Mouse (Mus musculus) spleen, postnatal 14 days (tissue): ENCODE measurements around the gene Tsfm.

Source experiments
- DNase-seq, 2 experiments: peaks; one replicate each; pipeline ENCODE4 v3.0.0; 2021 to 2022; ENCODE audit warnings: low spot score in 2 of 2

Gene Tsfm

DNA sequence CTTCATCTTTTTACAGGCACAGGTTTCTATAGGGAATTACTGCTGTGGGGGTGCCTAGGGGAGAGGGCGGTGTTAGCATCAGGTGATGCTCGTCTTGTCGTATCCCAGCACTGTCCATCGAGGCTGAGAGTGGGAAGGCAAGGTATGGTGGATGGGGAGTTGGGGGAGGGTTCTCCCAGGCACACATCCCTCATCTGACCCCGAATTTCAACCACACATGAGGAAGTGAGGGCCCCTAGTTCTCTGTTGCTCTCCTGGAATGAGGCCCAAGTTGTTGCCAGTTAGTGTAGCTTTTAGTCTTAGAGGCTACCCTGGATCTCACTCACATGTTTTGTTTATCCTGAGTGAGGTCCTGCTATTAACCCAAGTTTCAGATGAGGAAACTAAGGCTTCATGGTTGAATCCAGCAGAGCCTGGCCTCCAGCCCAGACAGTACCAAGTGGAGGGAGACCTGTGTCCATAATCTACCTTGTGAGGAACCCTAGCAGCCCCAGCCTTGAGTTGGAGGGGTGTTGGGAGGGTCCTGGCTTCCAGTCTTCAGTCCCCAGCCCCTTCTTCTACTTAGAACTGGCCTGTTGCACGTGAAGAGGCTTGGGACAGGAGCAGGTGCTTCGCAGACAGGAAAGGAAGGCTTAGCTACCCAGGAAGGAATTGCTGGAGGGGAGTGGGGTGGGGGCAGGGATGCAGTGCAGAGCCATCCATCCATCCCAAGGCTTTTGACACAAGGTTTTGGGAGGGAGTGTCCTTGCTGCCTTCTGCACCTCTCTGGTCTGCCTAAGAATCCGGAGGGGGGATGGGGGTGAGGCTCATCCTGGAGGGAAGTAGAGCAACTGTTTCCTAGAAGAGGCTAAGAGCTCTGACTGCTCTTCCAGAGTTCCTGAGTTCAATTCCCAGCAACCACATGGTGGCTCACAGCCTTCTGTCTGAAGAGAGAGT lies 43.2 kb downstream of the Tsfm start:
- DNase-seq, result no peak

DNA sequence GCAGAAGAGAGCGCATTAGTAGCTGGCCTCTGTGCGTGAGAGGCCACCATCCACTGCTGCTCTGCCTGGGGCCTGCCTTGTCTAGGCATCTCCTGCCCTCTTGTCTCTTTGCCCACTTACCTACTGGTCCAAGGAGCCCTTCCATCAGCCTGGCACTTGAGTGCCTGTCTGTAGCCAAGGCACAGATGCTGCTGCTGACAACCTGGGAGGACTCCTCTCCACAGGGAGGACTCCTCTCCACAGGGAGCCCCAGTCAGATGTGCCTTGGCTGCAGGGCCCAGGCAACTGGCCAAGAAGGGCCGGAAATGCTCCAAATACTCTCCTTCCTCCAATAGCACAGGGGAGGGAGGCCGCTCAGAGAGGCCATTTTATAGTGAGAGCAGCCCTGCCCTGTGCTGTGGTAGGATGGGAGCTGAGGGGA lies 44.1 kb downstream of the Tsfm start:
- no peak for DNase-seq

DNA sequence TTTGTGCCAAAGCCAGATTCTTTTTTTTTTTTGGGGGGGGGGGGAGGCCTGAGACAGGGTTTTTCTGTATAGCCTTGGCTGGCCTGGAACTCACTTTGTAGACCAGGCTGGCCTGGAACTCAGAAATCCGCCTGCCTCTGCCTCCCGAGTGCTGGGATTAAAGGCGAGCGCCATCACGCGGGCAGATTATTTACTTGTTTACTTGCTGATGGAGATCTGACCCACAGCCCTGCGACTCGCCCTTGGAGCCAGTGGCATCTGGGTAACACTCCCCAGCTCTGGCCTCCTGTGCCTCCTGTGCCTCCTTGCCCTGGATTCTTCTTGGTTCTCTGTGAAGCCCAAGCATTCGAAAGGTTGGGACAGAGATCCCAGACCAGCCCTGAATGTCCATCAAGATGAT lies 45.1 kb downstream of the Tsfm start:
- DNase-seq, result no peak

DNA sequence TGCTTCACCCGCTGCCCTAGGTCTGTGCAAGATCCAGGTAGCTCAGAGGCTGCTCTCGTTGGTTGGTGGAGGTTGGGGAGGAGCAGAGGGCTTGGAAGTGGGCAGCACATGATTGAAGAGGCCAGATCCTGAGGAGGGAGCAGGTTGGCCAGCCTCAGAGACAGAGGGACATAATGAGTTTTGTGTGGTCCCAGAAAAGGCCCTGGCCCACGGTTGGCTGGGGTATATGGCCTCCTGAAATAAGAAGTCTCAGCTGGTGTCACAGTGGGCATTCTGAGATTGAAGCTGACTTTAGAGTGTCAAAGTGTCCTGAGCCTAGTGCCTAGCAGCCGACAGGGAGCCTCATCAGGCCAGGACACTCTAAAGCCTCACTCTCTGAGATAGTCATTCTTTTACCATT lies 45.5 kb downstream of the Tsfm start:
- DNase-seq, result no peak

DNA sequence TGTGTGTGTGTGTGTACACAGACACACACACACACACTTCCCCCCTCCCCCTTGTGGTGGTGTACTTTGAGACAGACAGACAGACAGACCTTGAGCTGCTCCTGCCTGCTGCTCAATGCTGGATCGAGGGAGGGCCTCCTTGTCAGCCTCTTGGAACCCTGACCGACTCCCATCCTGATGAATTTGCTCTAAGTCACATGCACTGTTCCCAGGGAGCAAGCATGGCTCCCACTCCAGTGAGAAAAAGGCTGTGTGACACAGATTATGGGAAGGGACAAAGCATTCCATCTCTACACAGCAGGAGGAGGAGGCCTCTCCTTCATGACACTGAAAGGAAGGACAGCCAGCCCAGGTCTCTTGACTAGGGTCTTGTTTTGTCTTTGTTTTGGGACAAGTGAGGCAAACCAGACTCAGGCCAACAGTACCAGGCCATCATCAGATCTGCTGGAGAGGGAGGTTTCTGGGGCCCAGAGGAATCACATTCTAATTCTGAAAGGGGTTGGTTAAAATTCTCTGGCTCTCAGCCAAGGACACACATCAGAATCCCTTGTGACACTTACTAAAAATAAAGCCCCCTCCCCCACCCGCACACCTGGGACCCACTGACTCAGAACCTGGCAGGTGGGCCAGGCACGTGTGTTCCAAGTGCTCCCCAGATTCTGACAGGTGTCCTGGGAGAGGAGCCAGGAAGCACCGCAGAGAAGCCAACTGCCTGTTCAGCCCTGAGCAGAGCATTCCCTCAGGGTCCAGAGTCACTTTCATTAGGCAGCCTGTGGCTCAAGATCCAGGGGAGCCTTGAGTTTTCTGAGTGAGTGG lies 46.2 kb downstream of the Tsfm start:
- no peak for DNase-seq

DNA sequence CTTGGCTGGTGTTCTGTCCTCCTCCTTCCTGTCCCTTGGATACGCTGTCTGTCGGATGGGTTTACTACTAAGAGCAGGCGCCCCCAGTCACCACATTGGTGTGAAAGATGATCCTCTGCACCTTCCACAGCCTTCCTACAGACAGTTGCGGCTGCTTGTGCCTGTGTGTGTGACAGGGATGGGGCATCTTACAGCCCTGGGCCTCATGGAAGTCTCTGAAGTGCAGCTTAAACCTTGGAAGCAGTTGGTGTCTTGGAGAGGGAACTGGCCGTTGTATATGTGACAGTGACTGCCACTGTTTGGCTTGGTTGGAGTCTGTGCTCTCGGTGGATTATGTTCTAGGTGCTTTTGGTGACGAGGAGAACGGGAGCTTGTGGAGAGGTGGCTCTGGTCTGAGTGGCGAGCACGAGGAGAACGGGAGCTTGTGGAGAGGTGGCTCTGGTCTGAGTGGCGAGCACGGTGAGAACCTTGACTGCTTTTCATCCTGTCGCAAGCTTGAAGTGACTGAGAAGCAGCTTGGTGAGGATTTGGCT lies 47.4 kb downstream of the Tsfm start:
- DNase-seq, result no peak

DNA sequence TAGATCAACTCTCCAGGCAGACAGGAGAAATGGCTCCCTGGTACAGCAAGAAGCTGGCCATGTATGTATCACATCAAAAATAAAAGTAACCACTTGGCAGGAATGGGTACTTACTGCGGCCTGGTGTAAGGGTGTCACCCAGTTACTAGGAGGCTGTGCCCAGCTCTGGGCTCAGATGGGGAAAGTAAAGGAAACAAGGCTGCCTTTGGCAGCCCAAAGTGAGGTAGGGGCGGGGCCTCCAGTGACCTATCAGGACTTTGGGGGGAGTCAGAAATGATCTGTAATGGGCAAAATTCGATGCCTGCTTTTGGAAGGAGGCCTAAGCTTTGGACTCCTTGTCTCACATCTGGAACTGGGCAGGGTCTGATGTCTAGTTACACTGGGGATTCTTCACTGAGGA lies 48.9 kb downstream of the Tsfm start:
- DNase-seq, result no peak

DNA sequence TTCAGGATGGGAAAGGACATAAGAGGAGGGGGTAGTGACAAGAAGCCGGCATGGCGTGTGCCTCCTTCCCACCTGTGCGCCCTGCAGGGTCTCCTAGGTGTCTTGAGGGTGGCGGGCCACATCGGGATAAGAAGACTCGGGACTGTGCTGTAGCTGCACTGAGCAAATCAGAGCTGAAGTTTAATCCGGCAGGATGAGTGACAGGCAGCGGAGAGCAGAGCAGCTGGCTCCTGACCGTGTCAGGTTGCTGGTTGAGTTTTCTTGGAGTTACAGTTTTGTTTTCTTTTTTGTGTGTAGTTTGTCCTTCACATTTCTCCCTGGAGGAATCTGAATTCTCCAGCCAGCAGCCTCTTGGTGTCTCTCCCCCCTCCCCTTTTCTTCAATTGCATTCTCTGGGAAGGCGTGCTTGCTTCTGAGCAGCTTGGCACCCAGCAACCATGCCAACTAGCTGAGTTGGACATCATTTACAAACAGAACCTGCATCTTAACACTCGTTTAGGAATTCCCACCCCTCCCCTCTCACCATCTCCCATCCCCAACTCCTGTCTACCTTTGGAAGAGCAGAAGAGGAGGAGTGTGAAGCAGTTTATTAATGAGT lies 49.6 kb downstream of the Tsfm start:
- no peak for DNase-seq

DNA sequence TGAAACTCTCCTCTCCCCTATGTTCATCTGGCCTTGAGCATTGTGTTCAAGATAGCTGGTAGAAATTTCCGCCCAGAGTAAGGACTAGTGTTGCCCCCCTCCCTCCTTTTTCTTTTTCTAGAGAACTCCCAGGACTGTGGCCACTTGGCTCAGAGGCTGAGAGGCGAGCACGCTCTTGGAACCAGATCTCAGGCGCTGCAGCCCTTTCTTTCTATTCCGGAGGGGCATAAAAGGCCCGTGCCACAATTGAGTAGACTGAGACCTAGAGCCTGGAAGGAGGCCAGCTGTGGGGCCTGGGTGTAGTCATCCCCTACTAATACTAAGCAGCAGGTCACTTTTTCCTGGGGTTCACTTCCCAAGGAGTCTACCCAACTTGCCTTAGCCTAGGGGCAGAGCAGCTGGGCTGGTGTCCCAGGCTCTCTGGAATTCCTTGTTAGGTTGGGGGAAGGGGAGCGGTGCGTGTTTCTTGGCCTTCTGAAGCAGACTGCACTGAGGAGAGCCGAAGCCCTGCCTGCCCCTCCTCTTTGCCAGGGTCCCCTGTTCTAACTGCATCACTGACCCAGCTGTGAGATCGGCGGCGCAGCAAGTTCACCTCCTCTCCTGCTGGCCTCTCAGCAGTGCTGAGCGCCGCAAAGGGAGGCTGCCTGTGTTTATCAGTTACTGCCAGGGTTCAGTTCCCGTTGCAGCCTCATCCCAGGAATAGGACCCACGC lies 50.3 kb downstream of the Tsfm start:
- DNase-seq, result no peak

DNA sequence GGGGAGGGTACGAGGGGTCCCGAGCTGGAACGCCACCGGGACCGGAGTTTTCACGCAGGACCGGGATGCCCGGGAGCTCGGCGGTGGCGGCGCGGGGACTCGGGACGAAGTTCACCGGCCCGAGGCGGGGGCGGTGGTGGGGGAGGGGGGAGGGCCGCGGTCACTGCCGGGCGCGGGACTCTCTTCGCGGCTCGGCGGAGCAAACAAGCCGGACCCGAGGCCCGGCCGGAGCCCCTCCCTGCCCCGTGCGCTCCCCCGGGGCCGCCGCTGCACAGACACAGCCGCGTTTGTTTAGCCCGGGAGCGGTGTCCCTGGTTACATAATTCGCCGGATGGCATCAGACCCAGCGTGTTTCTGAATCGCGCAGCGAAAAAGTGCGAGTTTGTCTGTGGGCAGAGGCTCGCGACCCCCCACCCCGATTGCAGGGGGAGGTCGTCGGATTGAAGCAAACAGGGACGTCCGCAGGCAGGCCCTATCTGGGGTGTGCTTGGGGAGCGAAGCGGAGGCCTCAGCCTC lies 50.9 kb downstream of the Tsfm start:
- peak in 1 of 2 experiments; percentile 23 for DNase-seq

DNA sequence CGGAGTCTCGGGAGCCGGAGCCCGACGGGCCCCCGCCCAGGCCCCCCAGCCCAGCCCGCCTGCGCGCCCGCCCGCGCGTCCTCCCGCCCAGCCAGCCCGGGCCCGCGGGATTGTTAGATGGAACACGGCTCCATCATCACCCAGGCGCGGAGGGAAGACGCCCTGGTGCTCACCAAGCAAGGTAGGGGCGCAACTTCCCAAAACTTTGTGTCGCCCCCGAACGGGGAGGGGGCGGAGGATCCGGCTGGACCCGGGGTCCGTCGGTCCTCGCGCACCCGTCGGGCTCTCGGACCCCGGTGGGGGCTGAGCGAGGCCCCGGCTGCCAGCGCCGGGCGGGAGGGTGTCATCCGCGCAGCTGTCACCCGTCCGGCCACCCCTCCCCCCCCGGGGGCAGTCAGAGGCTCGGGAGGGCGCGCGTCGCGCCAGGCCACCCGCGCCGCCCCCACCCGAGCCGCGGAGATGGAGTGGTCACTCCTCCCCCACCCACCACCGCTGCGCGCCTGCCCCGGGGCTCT lies 51.5 kb downstream of the Tsfm start:
- DNase-seq, result peak; percentile 35 to 41

DNA sequence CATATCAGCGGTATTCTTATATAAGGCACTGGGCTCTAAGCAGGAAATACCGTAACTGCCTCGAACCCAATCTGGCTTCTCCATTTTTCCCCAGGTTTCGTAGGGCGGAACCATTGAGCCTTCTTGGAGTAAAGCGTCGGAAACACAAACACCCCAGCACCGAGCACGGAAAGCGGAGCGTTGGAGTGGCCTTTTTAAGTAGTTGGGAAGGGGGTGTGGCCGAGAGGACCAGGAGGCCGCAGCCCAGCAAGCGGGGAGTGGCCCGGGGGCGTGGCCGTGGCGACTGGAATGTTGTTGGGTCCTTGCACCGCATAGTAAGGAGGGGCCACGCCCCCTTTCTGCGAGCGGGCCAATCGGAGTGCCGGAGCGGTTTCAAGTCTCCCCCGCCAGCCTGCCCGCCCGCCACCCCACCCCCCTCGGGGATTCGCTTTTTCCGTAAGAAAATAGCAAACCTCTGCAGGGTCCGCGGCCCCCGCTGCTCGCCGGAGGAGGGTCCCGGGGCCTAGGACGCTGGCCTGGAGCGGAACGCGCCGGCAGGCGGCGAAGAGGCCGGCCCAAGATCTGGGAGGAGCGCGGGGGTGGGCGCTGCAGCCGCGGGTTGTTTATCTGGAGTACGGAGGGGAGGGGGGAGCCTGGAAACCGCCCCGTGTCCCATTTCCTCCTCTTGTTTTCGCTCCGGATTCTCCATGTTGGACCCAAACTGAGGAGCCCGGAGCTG lies 52.2 kb downstream of the Tsfm start, which contains the start of gene Ctdsp2:
Gene Ctdsp2 (plus strand): TSS at position 441 of the 718 bp plus-strand sequence.
- DNase-seq, result peak; percentile 94 to 96

DNA sequence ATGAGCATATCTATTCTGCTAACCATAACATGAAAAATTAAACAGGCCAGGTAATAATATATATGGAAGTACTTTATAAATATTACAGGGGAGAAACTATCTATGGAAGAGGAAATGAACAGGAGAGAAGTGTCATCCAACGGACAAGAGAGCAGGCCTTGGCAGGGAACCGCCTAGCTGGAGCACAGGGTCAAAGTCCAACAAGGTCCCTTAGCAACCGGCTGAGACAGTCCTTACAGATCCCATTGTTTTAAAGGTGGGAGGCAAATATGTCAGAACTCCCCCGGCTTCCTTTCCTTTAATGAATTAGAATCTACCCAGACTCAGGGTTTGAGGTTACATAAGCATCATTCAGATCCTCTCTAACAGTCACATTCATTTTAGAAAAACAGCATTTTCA lies 53.6 kb downstream of the Tsfm start:
- DNase-seq, result no peak

DNA sequence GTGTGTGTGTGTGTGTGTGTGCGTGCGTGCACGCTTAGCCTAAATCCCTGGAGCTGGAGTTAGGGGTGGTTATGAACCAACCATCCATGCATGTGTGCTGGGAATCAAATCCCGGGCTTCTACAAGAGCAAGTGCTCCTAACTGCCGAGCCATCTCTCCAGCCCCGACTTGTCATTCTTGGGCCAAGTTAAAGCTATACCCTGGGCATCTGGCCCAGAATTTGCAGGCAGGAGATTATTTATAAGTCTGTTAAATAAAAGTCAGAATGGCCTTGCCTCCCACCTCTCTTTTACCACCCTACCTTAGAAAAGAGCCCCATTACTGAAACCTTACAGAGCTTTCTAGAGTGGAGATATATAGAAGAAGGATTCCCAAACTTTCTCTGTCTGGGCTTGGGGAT lies 54.9 kb downstream of the Tsfm start:
- no peak for DNase-seq

DNA sequence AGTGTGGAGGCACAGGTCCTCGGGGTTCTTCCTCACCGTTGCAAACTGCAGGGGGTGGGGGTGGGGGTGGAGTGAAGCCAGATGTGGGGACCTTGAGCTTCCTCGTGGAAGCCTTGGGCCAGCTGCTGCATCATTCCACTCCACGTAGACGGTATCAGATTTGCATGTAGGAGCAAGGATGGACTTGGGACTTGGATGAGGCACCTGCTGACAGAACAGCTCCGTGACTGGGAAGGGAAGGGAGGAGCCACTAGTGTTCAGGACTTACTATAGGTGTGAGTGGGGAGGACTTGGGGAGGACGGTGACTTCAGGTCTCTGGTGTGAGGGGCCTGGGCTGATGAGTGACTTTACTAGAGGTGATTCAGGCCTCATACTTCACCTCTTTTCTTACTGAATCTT lies 57.7 kb downstream of the Tsfm start:
- DNase-seq, result no peak

DNA sequence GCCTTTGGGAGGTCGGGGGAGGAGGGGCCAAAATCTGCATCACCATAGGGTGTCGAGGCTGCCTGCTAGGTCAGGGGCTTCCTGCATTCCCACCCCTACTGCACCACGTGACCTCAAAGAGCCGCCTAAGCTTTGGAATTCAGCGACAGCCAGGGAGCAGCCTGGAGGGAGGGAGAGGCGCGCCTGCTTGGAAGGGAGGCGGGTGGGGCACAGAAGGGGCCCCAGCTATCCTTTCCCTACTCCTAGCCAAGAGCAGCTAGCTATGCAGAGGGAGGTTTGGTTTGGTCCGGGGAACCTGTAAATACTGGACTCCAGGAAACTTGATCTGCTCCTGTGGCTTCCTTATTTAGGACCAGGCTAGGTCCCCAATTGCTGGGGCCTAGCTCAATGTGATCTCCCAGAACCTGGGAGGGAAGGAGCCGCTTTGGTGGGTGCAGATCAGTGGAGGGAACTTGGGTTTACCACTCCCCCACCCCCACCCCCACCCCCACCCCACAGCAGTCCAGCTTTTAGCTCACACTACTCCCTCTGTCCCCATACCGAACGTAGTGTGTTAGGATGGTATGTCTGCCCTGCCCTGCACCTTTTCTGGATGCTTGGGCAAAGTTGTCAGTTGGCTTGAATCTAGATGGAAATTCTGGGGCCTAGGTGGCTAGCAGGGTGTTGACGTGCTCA lies 58.5 kb downstream of the Tsfm start:
- DNase-seq, result no peak

DNA sequence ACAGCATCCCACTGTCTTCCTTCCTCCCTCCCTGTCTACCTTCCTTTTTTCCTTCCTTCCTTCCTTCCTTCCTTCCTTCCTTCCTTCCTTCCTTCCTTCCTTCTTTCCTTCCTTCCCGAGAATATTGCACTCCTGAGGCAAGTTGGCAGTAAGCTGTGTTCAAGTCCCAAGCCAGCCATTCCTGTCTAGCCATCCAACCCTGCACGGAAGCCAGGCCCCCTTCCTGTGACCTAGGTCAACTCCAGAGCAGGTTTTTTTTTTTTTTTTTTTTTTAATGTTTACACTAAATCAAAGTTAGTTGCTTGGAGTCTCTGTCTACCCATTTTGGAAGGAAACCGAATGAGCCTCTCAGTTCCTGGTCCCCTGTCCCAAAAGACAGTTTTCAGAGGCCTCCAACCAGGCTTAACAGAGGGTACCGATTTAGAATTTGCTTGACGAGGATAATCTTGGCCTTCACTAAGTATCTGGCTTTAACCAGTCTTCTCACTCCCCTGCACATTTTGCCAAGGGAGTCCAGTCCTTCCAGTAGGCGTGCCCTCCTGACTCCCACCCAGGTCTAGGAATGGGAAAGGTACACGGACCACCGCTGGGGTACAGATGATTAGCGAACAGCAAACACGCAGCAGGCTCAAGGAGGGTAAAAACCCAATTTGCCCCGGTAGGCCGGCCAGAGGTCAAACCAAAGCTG lies 59.1 kb downstream of the Tsfm start:
- DNase-seq, result no peak

DNA sequence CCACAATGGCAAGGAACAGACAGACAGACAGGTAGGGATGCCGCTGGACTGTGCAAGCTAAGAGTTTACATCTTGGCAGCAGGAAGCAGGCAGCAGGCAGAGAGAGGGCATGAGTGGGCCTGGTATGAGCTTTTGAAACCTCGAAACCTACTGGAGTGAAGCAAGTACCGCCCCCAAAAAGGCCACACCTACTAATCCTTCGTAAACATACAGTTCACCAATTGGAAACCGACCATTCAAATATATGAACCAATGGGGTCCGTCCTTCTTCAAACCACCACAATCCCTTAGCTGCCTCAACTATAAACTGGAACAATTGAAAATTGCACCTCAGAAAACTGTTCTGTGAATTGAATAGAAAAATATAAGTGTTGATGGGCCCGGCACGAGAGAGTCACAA lies 66.8 kb downstream of the Tsfm start:
- DNase-seq, result no peak

DNA sequence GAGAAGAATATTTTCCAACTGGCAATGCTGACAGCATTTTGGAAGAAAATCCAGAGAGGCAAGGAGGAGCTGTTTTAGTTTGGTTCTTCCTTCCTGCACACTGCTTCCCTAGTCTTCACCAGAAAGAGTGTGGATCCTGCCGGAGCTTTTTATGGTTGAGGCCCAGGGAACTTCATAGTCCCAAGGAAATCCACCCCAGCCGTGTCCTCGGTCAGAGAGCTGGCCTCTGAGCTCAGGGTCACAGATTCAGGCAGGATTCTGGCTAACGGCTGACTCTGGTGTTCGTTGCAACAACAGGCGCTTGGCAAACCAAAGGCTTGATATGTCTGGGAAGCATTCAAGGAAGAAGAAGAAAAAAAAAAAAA lies 67.7 kb downstream of the Tsfm start:
- DNase-seq, result no peak
